Mouse (Mus musculus) heart, embryonic 12.5 days (tissue): Measurements from ENCODE around the gene Tnnc1. TPM values are rescaled to one million over a fixed set of nuclear protein-coding genes. Genes with fewer than 3 reads are reported as not detected.

Experiments
- ATAC-seq: fragments of 200-750 bp; cut with Nextera tagmentation; 2 replicates; pipeline ENCODE4 v1.8.0; 2017; ENCODE audit warnings: moderate TSS enrichment, moderate library complexity; ENCODE audit not compliant: insufficient number of reproducible peaks, low FRiP score
- H3K27ac ChIP-seq: fragments of 300-500 bp; sonication (generic); 2 replicates; pipeline ENCODE4 v1.5.1; 2016; ENCODE audit warnings: mild to moderate bottlenecking, moderate library complexity; ENCODE audit not compliant: poor library complexity, severe bottlenecking
- H3K27me3 ChIP-seq: fragments of 300-500 bp; sonication (generic); replicated peaks from 2 replicates; pipeline ENCODE4 v1.6.1; 2016; ENCODE audit warnings: mild to moderate bottlenecking, moderate library complexity
- H3K36me3 ChIP-seq: fragments of 300-500 bp; sonication (generic); 2 replicates; pipeline ENCODE4 v1.6.1; 2016; ENCODE audit warnings: mild to moderate bottlenecking, moderate library complexity
- H3K4me1 ChIP-seq: fragments of 300-500 bp; sonication (generic); replicated peaks from 2 replicates; pipeline ENCODE4 v1.6.1; 2016; ENCODE audit warnings: mild to moderate bottlenecking
- H3K4me2 ChIP-seq: fragments of 300-500 bp; sonication (generic); 2 replicates; pipeline ENCODE4 v1.6.1; 2016; ENCODE audit warnings: mild to moderate bottlenecking, moderate library complexity
- H3K4me3 ChIP-seq: fragments of 300-500 bp; sonication (generic); 2 replicates; pipeline ENCODE4 v1.5.1; 2016; ENCODE audit warnings: mild to moderate bottlenecking
- H3K9ac ChIP-seq: fragments of 300-500 bp; sonication (generic); 2 replicates; pipeline ENCODE4 v1.6.1; 2016; ENCODE audit warnings: mild to moderate bottlenecking, moderate library complexity
- H3K9me3 ChIP-seq: fragments of 300-500 bp; sonication (generic); replicated peaks from 2 replicates; pipeline ENCODE4 v1.6.1; 2016; ENCODE audit warnings: mild to moderate bottlenecking, moderate library complexity
- WGBS: fragments of 180-500 bp; shearing (Covaris S2); methylation state at CpG from one replicate; pipeline ENCODE4 v1.1.7; 2016; 5-methylcytosine and 5-hydroxymethylcytosine counted together
- polyA plus RNA-seq: library from polyadenylated mRNA; unstranded; fragments of >200 nt; fragmentation: Nextera tagmentation; extraction: Ambion mirVana; gene quantifications from 2 replicates; pipeline ENCODE4 v1.2.1, GENCODE M21; 2016

Gene Tnnc1
- polyA plus RNA-seq, 1 experiment from 2014 or later: 3,245 TPM

- Histone ChIP-seq H3K9me3 (no peaks in the 10 kb centered on the region), H3K27ac (no peak overlapping the region), H3K4me2 (no peak overlapping the region), H3K9ac (no peak overlapping the region), H3K4me1 (no peaks in the 10 kb centered on the region), H3K36me3 (peaks cover 74% of the 10 kb centered on the region), H3K27me3 (no peaks in the 10 kb centered on the region), H3K4me3 (no peak overlapping the region)
- peak; percentile 36; the same call in 1 of the 2 replicates for ATAC-seq
- 84% methylated on average over 4 of the region's 4 CpGs for WGBS
Measured at GRCm38 (mm10) chr14:31260374-31260773, 52.3 kb downstream of the Tnnc1 start.

GRCm38 (mm10) chr14:31260932-31261331 is 52.8 kb downstream of the Tnnc1 start:
- 87% methylated on average over 9 of the region's 9 CpGs for WGBS
- H3K36me3 ChIP-seq: peaks cover 69% of the 10 kb centered on the region
- H3K9ac ChIP-seq: no peak overlapping the region

More at GRCm38 (mm10) chr14:31260932-31261331, 52.8 kb downstream of the Tnnc1 start:
- Histone ChIP-seq H3K4me3 (no peak overlapping the region), H3K27me3 (no peaks in the 10 kb centered on the region), H3K27ac (no peak overlapping the region), H3K4me2 (no peak overlapping the region), H3K4me1 (no peaks in the 10 kb centered on the region), H3K9me3 (no peaks in the 10 kb centered on the region)
- no peak for ATAC-seq

Other genes with a start within 250 kb of the Tnnc1 start
- gene Glt8d1, start 206.9 kb upstream of the Tnnc1 start, polyA plus RNA-seq: 55.8 and 57.1 TPM in 2 replicates
- 368 and 374 TPM in 2 replicates for gene Spcs1, start 206.6 kb upstream of the Tnnc1 start, polyA plus RNA-seq
- 124 and 134 TPM in 2 replicates for gene Pbrm1, start 189.2 kb upstream of the Tnnc1 start, polyA plus RNA-seq
- gene Gnl3, start 189.2 kb upstream of the Tnnc1 start, polyA plus RNA-seq: 75.3 and 79.5 TPM in 2 replicates
- gene Smim4, start 79.4 kb upstream of the Tnnc1 start, polyA plus RNA-seq: 62.6 and 68.6 TPM in 2 replicates
- 343 and 346 TPM in 2 replicates for gene Nt5dc2, start 77.3 kb upstream of the Tnnc1 start, polyA plus RNA-seq
- 48.3 and 56.7 TPM in 2 replicates for gene Stab1, start 39.7 kb upstream of the Tnnc1 start, polyA plus RNA-seq
- 446 and 471 TPM in 2 replicates for gene Nisch, start 8.6 kb downstream of the Tnnc1 start, polyA plus RNA-seq
- gene Sema3g, start 9.5 kb downstream of the Tnnc1 start, polyA plus RNA-seq: 0.34 and 0.50 TPM in 2 replicates
- gene Phf7, start 43.0 kb downstream of the Tnnc1 start, polyA plus RNA-seq: 8.1 and 11.6 TPM in 2 replicates
- gene Bap1, start 43.1 kb downstream of the Tnnc1 start, polyA plus RNA-seq: 59.7 and 65.0 TPM in 2 replicates
- gene Dnah1, start 115.6 kb downstream of the Tnnc1 start, polyA plus RNA-seq: 1.3 and 1.5 TPM in 2 replicates
- gene Capn7, start 128.3 kb downstream of the Tnnc1 start, polyA plus RNA-seq: 42.7 and 42.9 TPM in 2 replicates
- gene Sh3bp5, start 227.8 kb downstream of the Tnnc1 start, polyA plus RNA-seq: 29.9 and 30.2 TPM in 2 replicates